Mouse (Mus musculus) CH12.LX (cell line): ENCODE measurements around the gene Fstl4. TPM values are rescaled to one million over a fixed set of nuclear protein-coding genes. Genes with fewer than 3 reads are reported as not detected.

ENCODE experiments used
- DNase-seq: peaks from one replicate; pipeline ENCODE4 v3.0.0-alpha.2; 2013; ENCODE audit errors: extremely low read depth
- H3K27ac ChIP-seq: 2 replicates; pipeline ENCODE4 v1.5.1; 2012; ENCODE audit warnings: low read depth, mild to moderate bottlenecking, control low read depth, moderate library complexity; ENCODE audit not compliant: insufficient read depth
- H3K27me3 ChIP-seq: replicated peaks from 2 replicates; pipeline ENCODE3; 2012; ENCODE audit warnings: inconsistent platforms
- H3K36me3 ChIP-seq, 2 experiments: replicated peaks in 1 of 2; 2 replicates each; pipeline versions ENCODE3 to v1.6.1; 2012; ENCODE audit warnings: inconsistent platforms in 1 of 2, low read length in 1 of 2, mild to moderate bottlenecking in 1 of 2, mixed read lengths in 1 of 2, moderate library complexity in 1 of 2; ENCODE audit not compliant: control insufficient read depth in 1 of 2, insufficient read depth in 1 of 2
- H3K4me1 ChIP-seq, 2 experiments: 2 replicates each; pipeline ENCODE4 v1.6.1; 2012; ENCODE audit warnings: inconsistent platforms in 1 of 2, moderate library complexity in 1 of 2; ENCODE audit not compliant: insufficient read depth in 2 of 2, control insufficient read depth in 1 of 2
- H3K4me2 ChIP-seq: 2 replicates; pipeline ENCODE4 v1.6.1; 2012; ENCODE audit warnings: low read depth, mild to moderate bottlenecking, control low read depth; ENCODE audit not compliant: poor library complexity, insufficient read depth, severe bottlenecking
- H3K4me3 ChIP-seq, 3 experiments: fragments of 150-350 bp in 1 of 3; sonication (generic) in 1 of 3; replicated peaks in 1 of 3; 2 replicates each; pipeline versions ENCODE3 to v1.5.1; 2011 to 2012; ENCODE audit warnings: low read depth in 2 of 3, low read length in 2 of 3, mild to moderate bottlenecking in 2 of 3, moderate library complexity in 2 of 3, control low read depth in 1 of 3, improper control_type of control experiment in 1 of 3, inconsistent platforms in 1 of 3, mixed read lengths in 1 of 3; ENCODE audit not compliant: poor library complexity in 1 of 3
- H3K79me2 ChIP-seq: replicated peaks from 2 replicates; pipeline ENCODE4 v1.6.1; 2012; ENCODE audit warnings: mild to moderate bottlenecking, moderate library complexity; ENCODE audit not compliant: control insufficient read depth, poor library complexity, insufficient read depth, severe bottlenecking; ENCODE audit errors: extremely low read depth
- H3K9ac ChIP-seq: 2 replicates; pipeline ENCODE4 v1.6.1; 2012; ENCODE audit warnings: low read depth, mild to moderate bottlenecking, control low read depth, moderate library complexity; ENCODE audit not compliant: insufficient read depth
- H3K9me3 ChIP-seq: replicated peaks from 2 replicates; pipeline ENCODE3; 2012; ENCODE audit warnings: low read length, inconsistent platforms, mixed read lengths
- BHLHE40 ChIP-seq: IDR thresholded peaks from 2 replicates; pipeline ENCODE4 v1.6.1; 2011; ENCODE audit warnings: mild to moderate bottlenecking, low read depth, low read length, improper control_type of control experiment
- CHD1 ChIP-seq: IDR thresholded peaks from 2 replicates; pipeline ENCODE4 v1.6.1; 2012; ENCODE audit warnings: low read depth, low read length, improper control_type of control experiment, inconsistent platforms
- CTCF ChIP-seq, 2 experiments: IDR thresholded peaks in 1 of 2; conservative IDR thresholded peaks in 1 of 2; 2 replicates each; pipeline ENCODE4 v1.5.1; 2011 to 2012; ENCODE audit warnings: low read depth in 2 of 2, low read length in 2 of 2, improper control_type of control experiment in 1 of 2, inconsistent platforms in 1 of 2, mild to moderate bottlenecking in 1 of 2, moderate library complexity in 1 of 2
- E2F4 ChIP-seq: IDR thresholded peaks from 2 replicates; pipeline ENCODE4 v1.6.1; 2011; ENCODE audit warnings: low read depth, low read length, improper control_type of control experiment; ENCODE audit not compliant: insufficient replicate concordance
- ETS1 ChIP-seq: conservative IDR thresholded peaks from 2 replicates; pipeline ENCODE4 v1.6.1; 2012; ENCODE audit warnings: low read depth, mild to moderate bottlenecking, inconsistent platforms, low read length, improper control_type of control experiment, moderate library complexity
- HCFC1 ChIP-seq: IDR thresholded peaks from 2 replicates; pipeline ENCODE4 v1.6.1; 2012; ENCODE audit warnings: low read depth, mild to moderate bottlenecking, inconsistent platforms, low read length, improper control_type of control experiment
- IRF4 ChIP-seq: IDR thresholded peaks from 2 replicates; pipeline ENCODE4 v1.6.1; 2014; ENCODE audit warnings: low read depth, mild to moderate bottlenecking, inconsistent platforms, low read length, improper control_type of control experiment
- JUN ChIP-seq: IDR thresholded peaks from 2 replicates; pipeline ENCODE4 v1.6.1; 2011; ENCODE audit warnings: low read depth, mild to moderate bottlenecking, low read length, improper control_type of control experiment, moderate library complexity; ENCODE audit not compliant: insufficient read depth
- MAX ChIP-seq: IDR thresholded peaks from 2 replicates; pipeline ENCODE4 v1.6.1; 2011; ENCODE audit warnings: low read length, improper control_type of control experiment
- MEF2A ChIP-seq: IDR thresholded peaks from 2 replicates; pipeline ENCODE4 v1.6.1; 2014; ENCODE audit warnings: low read depth, mild to moderate bottlenecking, inconsistent platforms, low read length, improper control_type of control experiment, borderline replicate concordance
- NELFE ChIP-seq: IDR thresholded peaks from 2 replicates; pipeline ENCODE4 v1.6.1; 2011; ENCODE audit warnings: low read depth, low read length, improper control_type of control experiment
- PAX5 ChIP-seq: IDR thresholded peaks from 2 replicates; pipeline ENCODE4 v1.6.1; 2012; ENCODE audit warnings: low read length, inconsistent platforms, mixed read lengths
- POLR2A ChIP-seq: IDR thresholded peaks from 2 replicates; pipeline ENCODE4 v1.6.1; 2011; ENCODE audit warnings: low read depth, mild to moderate bottlenecking, improper control_type of control experiment, low read length
- RAD21 ChIP-seq: IDR thresholded peaks from 2 replicates; pipeline ENCODE4 v1.6.1; 2011; ENCODE audit warnings: low read depth, mild to moderate bottlenecking, low read length, improper control_type of control experiment, moderate library complexity
- RCOR1 ChIP-seq: conservative IDR thresholded peaks from 2 replicates; pipeline ENCODE4 v1.6.1; 2012; ENCODE audit warnings: low read depth, mild to moderate bottlenecking, inconsistent platforms, low read length, improper control_type of control experiment
- SIN3A ChIP-seq: IDR thresholded peaks from 2 replicates; pipeline ENCODE4 v1.6.1; 2012; ENCODE audit warnings: low read length, improper control_type of control experiment, inconsistent platforms
- USF1 ChIP-seq: IDR thresholded peaks from 2 replicates; pipeline ENCODE4 v1.6.1; 2014; ENCODE audit warnings: low read depth, mild to moderate bottlenecking, inconsistent platforms, low read length, improper control_type of control experiment
- ZKSCAN1 ChIP-seq: IDR thresholded peaks from 2 replicates; pipeline ENCODE4 v1.6.1; 2012; ENCODE audit warnings: low read depth, inconsistent platforms, low read length, improper control_type of control experiment, borderline replicate concordance
- ZMIZ1 ChIP-seq: IDR thresholded peaks from 2 replicates; pipeline ENCODE4 v1.6.1; 2012; ENCODE audit warnings: low read depth, mild to moderate bottlenecking, inconsistent platforms, low read length, improper control_type of control experiment
- dilution Hi-C: fragments of 300-500 bp; cut with MboI; formaldehyde crosslinking; loops from 2 replicates; pipeline ENCODE4 v1.14.3; 2020; ENCODE audit warnings: low sequenced_read_pairs; ENCODE audit not compliant: extremely low pct_unique_long_range_greater_than_20kb, extremely low pct_ligation_motif_present
- in situ Hi-C: fragments of 300-500 bp; cut with MboI; formaldehyde crosslinking; loops from 3 replicates; pipeline ENCODE4 v1.14.3; 2019; ENCODE audit warnings: low sequenced_read_pairs, low pct_ligation_motif_present, low pct_unique_long_range_greater_than_20kb, mixed read lengths
- polyA plus RNA-seq: library from polyadenylated mRNA; unstranded; fragments of >175 nt; gene quantifications from 2 replicates; pipeline ENCODE4 v1.2.1, GENCODE M21; 2012; ENCODE audit warnings: low read depth; ENCODE audit not compliant: insufficient read length
- total RNA-seq, 2 experiments: library from RNA; depleted of rRNA; stranded (reverse); fragments of 300-350 nt in 1 of 2; fragments of >200 nt in 1 of 2; gene quantifications; 2 replicates each; pipeline ENCODE4 v1.2.3; 2012 to 2014

The Fstl4 gene
- total and polyA plus RNA-seq, 3 experiments: not detected

- H3K27ac ChIP-seq: no peak overlapping the region
- no peaks in the 10 kb centered on the region for H3K36me3 ChIP-seq
- H3K9ac ChIP-seq: no peak overlapping the region
- dilution Hi-C loops: no loop called here
- peaks cover 87% of the 10 kb centered on the region for H3K27me3 ChIP-seq
- TF ChIP-seq HCFC1: no peak
- no peak for TF ChIP-seq RAD21
- no peak for TF ChIP-seq CHD1
- TF ChIP-seq USF1: no peak
- no peak for TF ChIP-seq MAX
- TF ChIP-seq MEF2A: no peak
- no peak for TF ChIP-seq JUN
- TF ChIP-seq RCOR1: no peak
- TF ChIP-seq POLR2A: no peak
- TF ChIP-seq ZMIZ1: no peak
- no peak for TF ChIP-seq PAX5
- no peak for TF ChIP-seq SIN3A
- no peak for TF ChIP-seq CTCF (conservative IDR thresholded peaks at IDR 0.05 in 1 of 2, IDR thresholded peaks at IDR 0.05 in 1 of 2; ENCODE audit: low read depth in 2 of 2, low read length in 2 of 2)
- TF ChIP-seq ZKSCAN1: no peak
- TF ChIP-seq IRF4: no peak
- TF ChIP-seq E2F4: no peak
- TF ChIP-seq BHLHE40: no peak
- TF ChIP-seq, all 38 proteins: peak for 0
- Histone ChIP-seq H3K4me3 (no peak overlapping the region), H3K9me3 (no peaks in the 10 kb centered on the region), H3K4me2 (no peak overlapping the region), H3K4me1 (0 out of 4 replicates have a peak, but pooled peaks cover 0 to 2% of the 10 kb centered on the region in 2 experiments), H3K79me2 (no peaks in the 10 kb centered on the region)
- no peak for DNase-seq
- in situ Hi-C loops: no loop called here
These were observed 245.2 kb downstream of the Fstl4 start for GRCm38 (mm10) chr11:53009597-53009996.

- H3K9ac ChIP-seq: no peak overlapping the region
- H3K4me3 ChIP-seq: no peak overlapping the region
- H3K36me3 ChIP-seq: no peaks in the 10 kb centered on the region
- H3K27ac ChIP-seq: no peak overlapping the region
- dilution Hi-C loops: no loop called here
- no peak for DNase-seq
- no peaks in the 10 kb centered on the region for H3K9me3 ChIP-seq
- H3K4me1 ChIP-seq: 0 out of 4 replicates have a peak, but pooled peaks cover 0 to 2% of the 10 kb centered on the region in 2 experiments
- no peak overlapping the region for H3K4me2 ChIP-seq
- H3K79me2 ChIP-seq: no peaks in the 10 kb centered on the region
- peaks cover 85% of the 10 kb centered on the region for H3K27me3 ChIP-seq
- in situ Hi-C loops: no loop called here
- TF ChIP-seq CHD1 (no peak), NELFE (no peak), POLR2A (no peak), ETS1 (no peak), SIN3A (no peak)
- TF ChIP-seq, all 38 proteins: peak for 0
These were observed 247.6 kb downstream of the Fstl4 start for GRCm38 (mm10) chr11:53011996-53012505.
